Mouse (Mus musculus) liver, embryonic 14.5 days (tissue): ENCODE results near the gene Efna5.

Source experiments
- CTCF ChIP-seq: IDR thresholded peaks from 2 replicates; pipeline ENCODE4 v1.5.1; 2016; ENCODE audit warnings: antibody characterized with exemption, low read depth, control low read depth
- EP300 ChIP-seq: IDR thresholded peaks from 2 replicates; pipeline ENCODE4 v1.6.1; 2016; ENCODE audit warnings: antibody characterized with exemption, low read depth

- no peak for TF ChIP-seq CTCF
- no peak for TF ChIP-seq EP300
Observed at GRCm38 (mm10) chr17:62739993-62740392, 141.1 kb downstream of the Efna5 start.
